Mouse (Mus musculus) liver, postnatal 0 days (tissue): ENCODE measurements around the gene Apeh.

Source experiments
- CTCF ChIP-seq: sonication (generic); IDR thresholded peaks from 2 replicates; pipeline ENCODE4 v1.5.1; 2016; ENCODE audit warnings: antibody characterized with exemption, low read depth
- EP300 ChIP-seq: IDR thresholded peaks from 2 replicates; pipeline ENCODE4 v1.6.1; 2016; ENCODE audit warnings: antibody characterized with exemption, low read depth, mild to moderate bottlenecking

- TF ChIP-seq CTCF (no peak), EP300 (no peak)
Observed at GRCm38 (mm10) chr9:108115290-108116077, 21.1 kb upstream of the Apeh start.
